Mouse (Mus musculus): Measurements from ENCODE around the gene Tmem198b. TPM values are rescaled to one million over a fixed set of nuclear protein-coding genes. Genes with fewer than 3 reads are reported as not detected.

Tmem198b gene
- polyA plus RNA-seq, 1 experiment from 2014 or later = 18.9 TPM

DNA sequence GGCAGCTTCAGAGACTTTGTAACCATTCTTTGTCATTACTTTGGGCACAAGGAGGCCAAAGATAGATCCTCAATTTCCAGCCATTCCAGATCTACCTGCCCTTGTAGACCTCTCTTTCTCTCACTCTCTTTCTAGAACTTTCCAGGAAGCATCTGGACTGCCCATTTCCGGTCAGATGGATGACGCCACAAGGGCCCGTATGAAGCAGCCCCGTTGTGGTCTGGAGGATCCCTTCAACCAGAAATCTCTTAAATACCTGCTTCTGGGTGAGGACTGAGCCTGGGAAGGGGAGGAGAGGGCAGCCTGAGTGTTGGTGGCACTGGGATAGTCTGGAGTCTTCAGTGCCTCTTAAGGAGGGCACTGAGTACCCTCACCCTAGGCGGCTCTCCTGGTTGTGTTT, 9.8 kb downstream of the Tmem198b start:
- no peak overlapping the region for H3K4me2 ChIP-seq (ENCODE audit: low read depth, severe bottlenecking)
- H3K36me3 ChIP-seq (ENCODE audit: control insufficient read depth, insufficient read depth, low read length) = no peaks in the 10 kb centered on the region
- WGBS = 94% methylated on average over 5 of the region's 5 CpGs
- H3K4me3 ChIP-seq (ENCODE audit: low read depth, low read length) = no peak overlapping the region
- H3K27ac ChIP-seq (replicated peaks; ENCODE audit: low read depth, low read length) = no peak overlapping the region
- no peaks in the 10 kb centered on the region for H3K27me3 ChIP-seq (ENCODE audit: control insufficient read depth, insufficient read depth, low read length)
- no peaks in the 10 kb centered on the region for H3K9me3 ChIP-seq (ENCODE audit: control insufficient read depth, low read length)
- H3K4me1 ChIP-seq (ENCODE audit: control insufficient read depth, insufficient read depth, low read length) = no peaks in the 10 kb centered on the region
- DNase-seq (ENCODE audit: low spot score) (no peak), ATAC-seq (ENCODE audit: insufficient number of reproducible peaks, low FRiP score, low TSS enrichment, low read depth) (no peak)
- no peak overlapping the region for H3K9ac ChIP-seq (ENCODE audit: low read length)

DNA sequence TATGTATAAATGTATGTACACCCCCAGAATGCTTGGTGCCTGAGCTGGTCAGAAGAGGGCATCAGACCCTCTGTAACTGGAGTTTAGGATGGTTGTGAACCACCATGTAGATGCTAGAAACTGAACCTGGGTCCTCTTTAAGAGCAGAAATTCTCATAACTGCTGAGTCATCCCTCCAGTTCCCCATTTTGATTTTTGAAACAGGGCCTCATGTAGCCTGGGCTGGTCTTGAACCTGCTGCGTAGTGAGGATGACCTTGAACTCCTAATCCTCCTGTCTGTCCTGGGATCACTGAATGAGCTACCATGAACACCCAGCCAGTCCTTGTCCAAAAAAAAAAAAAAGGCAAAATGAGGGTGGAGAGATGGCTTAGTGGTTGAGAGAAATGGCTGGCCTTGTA, 10.9 kb downstream of the Tmem198b start:
- Histone ChIP-seq H3K36me3 (ENCODE audit: control insufficient read depth, insufficient read depth, low read length) (no peaks in the 10 kb centered on the region), H3K4me1 (ENCODE audit: control insufficient read depth, insufficient read depth, low read length) (no peaks in the 10 kb centered on the region), H3K9me3 (ENCODE audit: control insufficient read depth, low read length) (no peaks in the 10 kb centered on the region), H3K27me3 (ENCODE audit: control insufficient read depth, insufficient read depth, low read length) (no peaks in the 10 kb centered on the region), H3K27ac (replicated peaks; ENCODE audit: low read depth, low read length) (no peak overlapping the region), H3K9ac (ENCODE audit: low read length) (no peak overlapping the region), H3K4me3 (ENCODE audit: low read depth, low read length) (no peak overlapping the region), H3K4me2 (ENCODE audit: low read depth, severe bottlenecking) (no peak overlapping the region)
- no peak for ATAC-seq (ENCODE audit: insufficient number of reproducible peaks, low FRiP score, low TSS enrichment, low read depth)
- 92% methylated on average over 1 of the region's 1 CpGs for WGBS
- no peak for DNase-seq (ENCODE audit: low spot score)

DNA sequence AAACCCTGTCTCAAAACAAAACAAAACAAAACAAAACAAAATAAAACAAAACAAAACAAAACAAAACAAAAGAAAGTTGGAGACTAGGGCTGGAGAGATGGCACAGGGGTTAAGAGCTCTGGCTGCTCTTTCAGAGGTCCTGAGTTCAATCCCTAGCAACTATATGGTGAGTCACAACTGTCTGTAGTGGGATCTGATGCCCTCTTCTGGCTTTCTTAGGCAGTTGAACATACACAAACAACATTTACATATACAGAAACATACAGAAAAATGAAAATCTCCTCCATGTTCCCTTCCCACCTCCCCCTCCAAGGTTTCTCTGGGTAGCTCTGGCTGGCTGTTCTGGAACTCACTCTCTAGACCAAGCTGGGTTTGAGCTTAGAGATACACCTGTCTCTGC, 12.1 kb downstream of the Tmem198b start:
- no peak overlapping the region for H3K4me3 ChIP-seq (ENCODE audit: low read depth, low read length)
- H3K36me3 ChIP-seq (ENCODE audit: control insufficient read depth, insufficient read depth, low read length) = no peaks in the 10 kb centered on the region
- no peak overlapping the region for H3K4me2 ChIP-seq (ENCODE audit: low read depth, severe bottlenecking)
- H3K9ac ChIP-seq (ENCODE audit: low read length) = no peak overlapping the region
- no peak overlapping the region for H3K27ac ChIP-seq (replicated peaks; ENCODE audit: low read depth, low read length)
- no peaks in the 10 kb centered on the region for H3K4me1 ChIP-seq (ENCODE audit: control insufficient read depth, insufficient read depth, low read length)
- DNase-seq (ENCODE audit: low spot score) (no peak), ATAC-seq (ENCODE audit: insufficient number of reproducible peaks, low FRiP score, low TSS enrichment, low read depth) (no peak)
- H3K27me3 ChIP-seq (ENCODE audit: control insufficient read depth, insufficient read depth, low read length) = no peaks in the 10 kb centered on the region
- H3K9me3 ChIP-seq (ENCODE audit: control insufficient read depth, low read length) = no peaks in the 10 kb centered on the region

DNA sequence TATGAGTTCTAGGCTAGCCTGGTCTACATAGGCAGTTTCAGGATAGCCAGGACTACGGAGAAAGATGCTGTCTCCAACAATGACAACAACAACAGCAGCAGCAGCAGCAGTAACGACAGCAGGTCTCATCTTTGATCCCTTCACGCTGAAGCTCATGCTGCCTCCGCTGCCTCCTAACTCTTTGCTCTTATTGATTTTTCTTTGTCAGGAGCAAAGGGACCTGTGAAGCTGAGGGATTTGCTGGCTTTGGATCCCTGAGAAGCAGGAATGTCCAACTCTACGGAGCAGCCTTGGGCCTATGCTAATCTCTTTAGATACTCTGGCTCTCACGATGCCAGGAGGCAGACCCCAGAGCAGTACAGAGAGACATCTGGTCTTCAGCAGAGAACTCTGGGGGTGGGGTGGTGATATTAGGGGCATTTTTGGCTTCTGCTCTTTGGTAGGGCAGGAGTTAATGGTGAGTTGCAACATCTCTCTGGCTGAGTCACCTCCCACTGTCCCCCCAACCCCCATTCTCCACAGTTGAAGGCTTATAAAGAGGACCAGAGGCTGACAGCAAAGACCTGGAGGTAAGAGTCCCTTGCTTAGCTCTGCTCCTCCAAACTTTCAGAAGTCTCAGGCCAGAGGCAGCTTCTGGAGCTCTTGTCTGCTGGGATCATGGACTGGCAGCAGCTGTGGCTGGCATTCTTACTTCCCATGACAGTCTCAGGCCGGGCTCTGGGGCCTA, 13.6 kb downstream of the Tmem198b start, which contains the start of gene Mmp19:
Mmp19 (plus strand) TSS at position 513 of the 727 bp plus-strand sequence.
- no peak within 1 kb of the TSS for H3K27ac ChIP-seq (replicated peaks; ENCODE audit: low read depth, low read length)
- 73% methylated on average over 7 of the region's 7 CpGs for WGBS

DNA sequence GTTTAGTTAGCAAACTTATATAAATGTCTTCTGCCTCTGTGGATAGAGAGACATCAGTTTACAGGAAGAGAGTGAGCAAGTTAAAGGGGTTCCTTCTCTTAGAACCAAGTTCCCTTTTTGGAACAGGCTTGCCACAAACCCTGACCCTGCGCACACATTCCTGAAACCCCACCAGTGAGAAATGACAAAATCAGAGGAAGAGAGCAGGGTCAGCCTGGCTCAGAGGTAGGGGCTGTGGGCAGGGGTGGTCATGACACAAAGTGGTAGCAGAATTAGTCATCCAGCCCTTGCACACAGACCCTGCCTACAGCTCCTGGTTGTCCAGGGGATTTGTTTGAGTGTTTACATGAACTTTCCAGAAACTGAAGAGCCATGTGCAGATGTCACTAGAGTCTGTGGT, 24.0 kb downstream of the Tmem198b start:
- Histone ChIP-seq H3K36me3 (ENCODE audit: control insufficient read depth, insufficient read depth, low read length) (no peaks in the 10 kb centered on the region), H3K4me1 (ENCODE audit: control insufficient read depth, insufficient read depth, low read length) (peaks cover 8% of the 10 kb centered on the region), H3K9me3 (ENCODE audit: control insufficient read depth, low read length) (peaks cover 8% of the 10 kb centered on the region; the same call in 1 of the 2 replicates), H3K4me2 (ENCODE audit: low read depth, severe bottlenecking) (no peak overlapping the region), H3K4me3 (ENCODE audit: low read depth, low read length) (no peak overlapping the region), H3K9ac (ENCODE audit: low read length) (no peak overlapping the region), H3K27ac (replicated peaks; ENCODE audit: low read depth, low read length) (no peak overlapping the region), H3K27me3 (ENCODE audit: control insufficient read depth, insufficient read depth, low read length) (no peaks in the 10 kb centered on the region)
- no peak for ATAC-seq (ENCODE audit: insufficient number of reproducible peaks, low FRiP score, low TSS enrichment, low read depth)
- no peak for DNase-seq (ENCODE audit: low spot score)
- WGBS = 100% methylated on average over 1 of the region's 1 CpGs

More for the DNA sequence above, 13.6 kb downstream of the Tmem198b start, which contains the start of gene Mmp19:
- Histone ChIP-seq H3K4me1 (ENCODE audit: control insufficient read depth, insufficient read depth, low read length) (no peaks in the 10 kb centered on the region), H3K4me2 (ENCODE audit: low read depth, severe bottlenecking) (no peak within 1 kb of the TSS), H3K27me3 (ENCODE audit: control insufficient read depth, insufficient read depth, low read length) (no peaks in the 10 kb centered on the region), H3K9me3 (ENCODE audit: control insufficient read depth, low read length) (no peaks in the 10 kb centered on the region), H3K9ac (ENCODE audit: low read length) (no peak within 1 kb of the TSS), H3K36me3 (ENCODE audit: control insufficient read depth, insufficient read depth, low read length) (no peaks in the 10 kb centered on the region), H3K4me3 (ENCODE audit: low read depth, low read length) (no peak within 1 kb of the TSS)
- ATAC-seq (ENCODE audit: insufficient number of reproducible peaks, low FRiP score, low TSS enrichment, low read depth) (no peak), DNase-seq (ENCODE audit: low spot score) (no peak)

GRCm38 (mm10) chr10:128779011-128779795, 25.0 kb downstream of the Tmem198b start:
- H3K9me3 ChIP-seq (ENCODE audit: control insufficient read depth, low read length) = peaks cover 4% of the 10 kb centered on the region; the same call in 1 of the 2 replicates
- peak; percentile 83 for ATAC-seq (ENCODE audit: insufficient number of reproducible peaks, low FRiP score, low TSS enrichment, low read depth)
- H3K4me3 ChIP-seq (ENCODE audit: low read depth, low read length) = no peak overlapping the region
- peaks cover 8% of the 10 kb centered on the region for H3K4me1 ChIP-seq (ENCODE audit: control insufficient read depth, insufficient read depth, low read length)
- no peaks in the 10 kb centered on the region for H3K36me3 ChIP-seq (ENCODE audit: control insufficient read depth, insufficient read depth, low read length)
- H3K9ac ChIP-seq (ENCODE audit: low read length) = no peak overlapping the region; the same call in 1 of the 2 replicates
- no peaks in the 10 kb centered on the region for H3K27me3 ChIP-seq (ENCODE audit: control insufficient read depth, insufficient read depth, low read length)
- 20% methylated on average over 8 of the region's 8 CpGs for WGBS
- H3K27ac ChIP-seq (replicated peaks; ENCODE audit: low read depth, low read length) = peak overlapping the region; percentile 78
- H3K4me2 ChIP-seq (ENCODE audit: low read depth, severe bottlenecking) = peak overlapping the region; percentile 7; the same call in 1 of the 2 replicates
- DNase-seq (ENCODE audit: low spot score) = peak; percentile 82

DNA sequence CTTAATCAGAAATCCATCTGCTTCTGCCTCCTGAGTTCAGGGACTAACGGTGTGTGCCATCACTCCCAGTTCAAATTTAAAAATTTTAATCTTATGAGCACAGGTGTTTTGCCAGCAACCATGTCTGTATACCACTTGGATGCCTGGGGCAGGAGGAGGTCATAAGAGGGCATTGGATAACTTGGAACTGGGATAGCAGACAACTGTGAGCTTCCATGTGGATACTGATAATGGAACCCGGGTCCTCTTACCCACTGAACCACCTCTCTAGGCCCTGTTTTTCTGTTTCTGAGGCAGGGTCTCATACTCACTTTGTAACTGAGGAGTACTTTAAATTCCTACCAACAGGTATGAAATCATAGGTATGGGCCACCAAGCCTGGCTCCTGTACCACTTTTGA, 25.7 kb downstream of the Tmem198b start:
- peak overlapping the region; percentile 78; the same call in 1 of the 2 replicates for H3K27ac ChIP-seq (replicated peaks; ENCODE audit: low read depth, low read length)
- DNase-seq (ENCODE audit: low spot score) = no peak
- 84% methylated on average over 2 of the region's 2 CpGs for WGBS

DNA sequence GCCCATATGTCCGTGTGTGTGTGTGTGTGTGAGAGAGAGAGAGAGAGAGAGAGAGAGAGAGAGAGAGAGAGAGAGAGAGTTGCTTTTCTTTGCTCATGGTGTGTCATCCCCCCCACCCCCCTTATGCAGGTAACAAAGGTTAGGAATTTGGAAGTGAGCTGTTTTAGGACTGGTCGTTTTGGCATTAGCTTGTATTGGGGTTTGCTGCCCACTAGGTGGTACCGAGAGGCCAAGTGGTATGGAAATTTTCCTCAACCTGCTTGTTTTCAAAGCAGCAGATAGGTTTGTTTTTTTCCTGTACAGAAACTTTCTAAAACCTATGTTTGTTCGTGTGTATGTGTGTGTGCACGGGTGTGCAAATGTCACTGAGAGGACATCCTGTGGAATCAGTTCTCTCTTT, 30.5 kb downstream of the Tmem198b start:
- no peaks in the 10 kb centered on the region for H3K4me1 ChIP-seq (ENCODE audit: control insufficient read depth, insufficient read depth, low read length)
- no peaks in the 10 kb centered on the region for H3K36me3 ChIP-seq (ENCODE audit: control insufficient read depth, insufficient read depth, low read length)
- H3K9ac ChIP-seq (ENCODE audit: low read length) = no peak overlapping the region
- no peaks in the 10 kb centered on the region for H3K9me3 ChIP-seq (ENCODE audit: control insufficient read depth, low read length)
- no peaks in the 10 kb centered on the region for H3K27me3 ChIP-seq (ENCODE audit: control insufficient read depth, insufficient read depth, low read length)
- DNase-seq (ENCODE audit: low spot score) (no peak), ATAC-seq (ENCODE audit: insufficient number of reproducible peaks, low FRiP score, low TSS enrichment, low read depth) (no peak)
- H3K27ac ChIP-seq (replicated peaks; ENCODE audit: low read depth, low read length) = no peak overlapping the region
- 26% methylated on average over 5 of the region's 5 CpGs for WGBS
- H3K4me2 ChIP-seq (ENCODE audit: low read depth, severe bottlenecking) = no peak overlapping the region
- H3K4me3 ChIP-seq (ENCODE audit: low read depth, low read length) = no peak overlapping the region

More for the DNA sequence above, 25.7 kb downstream of the Tmem198b start:
- peaks cover 8% of the 10 kb centered on the region for H3K4me1 ChIP-seq (ENCODE audit: control insufficient read depth, insufficient read depth, low read length)
- no peak overlapping the region for H3K4me3 ChIP-seq (ENCODE audit: low read depth, low read length)
- H3K4me2 ChIP-seq (ENCODE audit: low read depth, severe bottlenecking) = no peak overlapping the region
- no peaks in the 10 kb centered on the region for H3K36me3 ChIP-seq (ENCODE audit: control insufficient read depth, insufficient read depth, low read length)
- H3K9ac ChIP-seq (ENCODE audit: low read length) = no peak overlapping the region
- ATAC-seq (ENCODE audit: insufficient number of reproducible peaks, low FRiP score, low TSS enrichment, low read depth) = no peak
- H3K9me3 ChIP-seq (ENCODE audit: control insufficient read depth, low read length) = no peaks in the 10 kb centered on the region
- no peaks in the 10 kb centered on the region for H3K27me3 ChIP-seq (ENCODE audit: control insufficient read depth, insufficient read depth, low read length)
